Mouse (Mus musculus) gastrocnemius, adult 8-10 months (tissue): Measurements from ENCODE around the gene Tk1. TPM values are rescaled to one million over a fixed set of nuclear protein-coding genes. Genes with fewer than 3 reads are reported as not detected.
"Not testable (repeated sequence)": the region's sequence is repeated elsewhere in the genome, so short reads cannot be mapped to it uniquely, and the experiment has no call there.

Source experiments
- DNase-seq, 2 experiments: peaks; one replicate each; pipeline ENCODE4 v3.0.0; 2022; ENCODE audit warnings: low spot score in 2 of 2
- total RNA-seq, 4 experiments: library from RNA; stranded (reverse); gene quantifications; 2 replicates each; pipeline ENCODE4 v1.2.4; 2022

Tk1 gene
- total RNA-seq, 4 experiments from 2014 or later = 2.5 to 5.4 (median 4.1) TPM

DNA sequence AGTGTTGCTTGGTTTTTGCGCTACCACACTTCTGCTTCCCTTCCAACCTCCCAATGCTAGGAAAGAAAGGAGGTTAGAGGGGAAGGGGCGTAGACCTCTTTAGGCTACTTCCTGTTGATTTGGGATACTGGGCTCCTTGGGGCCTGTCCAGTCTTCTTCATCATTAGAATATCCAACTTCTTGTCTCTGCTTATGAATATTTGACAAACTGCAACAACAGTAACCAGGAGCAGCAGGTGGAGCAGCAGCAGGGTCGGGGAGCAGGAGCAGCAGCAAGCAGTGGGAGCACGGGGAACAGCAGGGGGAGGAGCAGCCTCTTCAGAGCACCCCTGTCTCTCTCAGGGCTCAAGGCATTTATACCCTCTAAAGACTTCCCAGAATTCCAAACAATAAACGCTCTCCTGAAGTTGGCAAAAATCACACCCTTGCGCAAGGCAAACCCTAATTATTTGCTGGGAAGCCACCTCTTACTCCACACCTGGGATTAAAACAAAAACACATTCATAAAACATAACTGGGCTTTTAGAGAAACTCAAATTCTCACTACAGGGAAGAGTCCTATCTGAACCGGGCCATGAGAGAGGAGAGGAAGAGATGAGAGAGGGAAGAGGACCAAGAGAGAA lies 21.8 kb upstream of the Tk1 start:
- DNase-seq = no peak

DNA sequence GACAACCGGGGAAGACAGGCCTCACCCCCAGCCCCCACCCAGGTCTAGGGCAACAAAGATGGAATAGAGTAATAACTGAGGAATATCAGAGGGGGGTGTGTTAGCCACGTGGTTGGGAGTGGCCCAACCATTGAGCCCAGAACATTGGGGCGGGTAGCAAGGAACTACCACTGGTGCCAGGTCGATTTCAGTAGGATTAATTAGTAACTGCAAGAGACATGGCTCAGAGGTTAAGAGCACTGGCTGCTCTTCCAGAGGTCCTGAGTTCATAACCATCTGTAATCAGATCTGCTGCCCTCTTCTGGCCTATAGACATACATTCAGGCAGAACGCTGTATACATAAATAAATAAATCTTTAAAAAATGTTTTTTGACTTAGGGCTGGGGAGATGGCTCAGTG lies 20.7 kb upstream of the Tk1 start:
- no peak for DNase-seq

DNA sequence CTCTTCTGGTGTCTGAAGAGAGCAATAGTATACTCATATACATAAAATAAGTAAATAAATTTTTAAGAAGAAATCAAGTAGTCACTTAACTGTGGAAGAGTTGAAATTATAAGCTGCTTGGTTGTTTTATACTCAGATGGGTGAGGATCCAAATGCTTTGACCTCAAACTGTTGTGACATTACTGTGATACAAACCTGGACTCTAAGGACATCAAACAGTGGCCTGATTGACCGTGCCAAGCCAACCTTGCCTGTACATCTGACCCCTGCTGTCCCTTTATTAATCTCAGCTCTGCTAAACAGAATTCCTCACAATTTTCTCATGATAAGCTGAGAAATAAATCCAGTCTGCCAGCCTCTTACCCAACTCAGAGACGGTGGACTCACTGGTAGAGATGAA lies 19.8 kb upstream of the Tk1 start:
- no peak for DNase-seq

DNA sequence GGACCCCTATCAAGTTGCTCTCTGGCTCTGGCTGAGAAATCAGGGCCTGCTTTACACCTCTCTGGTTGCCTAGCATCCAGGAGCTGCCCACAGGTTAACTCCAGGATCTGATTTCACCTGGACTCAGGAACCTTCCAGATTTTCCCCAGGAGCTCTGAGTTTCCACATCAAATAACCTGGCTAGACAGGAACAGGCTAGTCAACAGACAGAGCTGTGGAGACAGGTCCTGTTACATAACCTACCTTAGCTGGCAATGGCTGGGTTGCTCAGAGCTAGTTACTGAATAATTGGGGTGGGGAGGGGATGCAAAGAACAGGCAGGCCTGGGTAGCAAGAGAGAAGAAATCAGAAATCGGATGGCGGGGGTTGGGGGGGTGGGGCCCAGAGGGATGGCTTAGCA lies 19.1 kb upstream of the Tk1 start:
- no peak for DNase-seq

DNA sequence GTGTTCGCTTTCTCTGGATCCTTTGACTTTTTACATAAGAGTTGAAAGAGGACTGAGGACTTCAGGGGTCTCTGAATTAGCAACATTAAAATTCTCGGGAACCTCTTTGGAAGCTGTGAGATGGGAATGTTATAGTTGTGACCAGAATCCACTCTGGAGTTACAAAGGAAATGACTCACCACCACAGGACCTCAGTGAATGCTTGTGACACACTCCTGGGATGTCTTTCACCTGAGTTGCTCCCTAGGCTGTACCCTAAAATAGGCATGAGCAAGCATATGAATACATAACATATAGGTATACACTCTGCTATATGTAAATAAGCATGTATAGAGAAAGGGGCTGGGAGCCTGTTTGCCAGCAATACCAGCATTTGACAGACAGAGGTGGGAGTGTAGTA lies 17.5 kb upstream of the Tk1 start:
- DNase-seq = no peak

DNA sequence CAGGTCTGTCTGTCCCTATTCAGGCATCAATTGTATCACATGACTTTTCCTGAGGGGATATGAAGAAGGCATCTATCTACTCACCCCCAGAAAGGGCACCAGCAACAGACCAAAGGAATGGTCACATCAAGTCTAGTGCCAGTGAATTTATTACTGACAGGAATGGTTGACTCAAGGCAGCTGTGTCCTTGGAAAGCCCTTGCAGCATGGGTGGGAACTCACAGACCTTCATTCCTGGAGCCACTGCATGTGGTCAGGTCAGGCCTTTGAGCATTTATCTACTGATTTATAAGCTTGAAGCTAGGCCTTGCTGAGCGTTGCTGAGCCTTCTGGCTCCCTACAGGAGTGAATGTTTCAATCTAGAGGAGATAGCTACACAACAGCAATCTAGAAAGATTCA lies 15.0 kb upstream of the Tk1 start:
- no peak for DNase-seq

DNA sequence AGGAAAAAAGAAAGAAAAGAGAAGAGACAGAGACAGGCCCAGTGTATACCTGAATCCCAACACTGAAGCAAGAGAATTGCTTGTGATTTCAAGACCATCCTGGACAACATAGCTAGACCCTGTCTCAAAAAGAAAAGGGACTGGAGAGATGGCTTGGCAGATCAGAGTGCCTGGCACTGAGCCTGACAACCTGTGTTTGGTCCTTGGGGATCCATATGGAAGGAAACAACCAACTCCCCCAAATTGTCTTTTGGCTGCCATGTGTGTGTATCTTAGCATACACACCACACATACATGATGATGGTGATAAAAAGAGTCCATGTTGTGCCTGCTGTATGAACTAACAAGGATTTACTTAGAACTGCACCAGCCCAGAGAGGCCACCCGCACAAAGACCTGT lies 13.1 kb upstream of the Tk1 start:
- DNase-seq = no peak

DNA sequence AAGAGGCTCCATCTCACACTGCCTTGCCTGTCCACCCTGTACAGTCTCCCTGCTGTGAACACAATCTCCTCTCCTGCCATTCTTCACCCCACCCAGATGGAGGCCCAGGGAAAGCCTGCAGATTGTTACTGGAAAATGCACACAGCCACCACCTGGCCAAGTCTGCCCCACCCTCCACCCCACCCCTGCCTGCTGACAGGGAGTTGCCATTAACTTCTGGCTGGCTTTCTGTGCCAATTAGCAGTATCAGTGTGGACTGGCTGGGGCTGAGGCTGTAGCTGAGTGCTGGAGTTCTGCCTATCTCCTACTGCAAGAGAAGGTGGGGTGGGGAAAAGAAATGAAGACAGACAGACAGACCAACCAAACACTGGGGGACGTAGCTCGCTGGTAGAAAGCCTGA lies 12.7 kb upstream of the Tk1 start:
- no peak for DNase-seq

DNA sequence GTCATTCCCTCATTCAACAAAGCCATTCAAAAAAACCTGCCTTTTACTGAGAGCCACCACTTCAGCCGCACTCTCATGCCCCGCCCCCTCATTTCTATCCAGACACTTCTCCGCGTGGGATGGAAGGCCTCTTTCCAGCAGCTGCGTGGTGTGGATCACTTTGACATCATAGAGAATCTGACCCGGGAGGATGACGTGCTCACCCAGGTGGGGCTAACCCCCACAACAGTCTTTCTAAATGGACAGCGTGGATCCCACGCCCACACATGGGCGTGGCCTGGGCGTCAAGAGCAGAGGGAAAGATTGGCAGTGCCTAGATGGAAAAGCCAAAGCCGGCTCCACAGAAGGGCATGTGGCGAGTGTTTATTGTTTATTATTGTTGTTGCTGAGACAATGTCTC lies 10.4 kb upstream of the Tk1 start:
- DNase-seq = no peak

DNA sequence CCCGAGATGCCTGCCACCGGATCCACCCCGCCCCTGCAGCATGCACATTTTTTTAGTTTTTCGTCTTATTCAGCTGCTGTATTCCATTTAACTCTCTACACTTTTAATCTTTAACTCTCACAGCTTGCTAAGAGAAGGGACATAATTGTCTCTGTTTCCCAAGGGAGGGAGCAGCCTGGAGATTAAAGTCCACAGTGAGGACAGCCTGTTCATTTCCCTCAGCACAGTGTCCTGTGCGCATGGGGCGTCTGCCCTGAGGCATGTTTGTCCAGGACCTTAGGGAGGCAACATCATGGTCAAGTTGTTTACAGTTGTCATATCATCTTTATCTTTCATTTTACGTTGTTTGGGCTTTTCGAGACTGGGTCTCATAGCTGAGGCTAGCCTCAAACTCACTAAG lies 8.2 kb upstream of the Tk1 start:
- DNase-seq = no peak

DNA sequence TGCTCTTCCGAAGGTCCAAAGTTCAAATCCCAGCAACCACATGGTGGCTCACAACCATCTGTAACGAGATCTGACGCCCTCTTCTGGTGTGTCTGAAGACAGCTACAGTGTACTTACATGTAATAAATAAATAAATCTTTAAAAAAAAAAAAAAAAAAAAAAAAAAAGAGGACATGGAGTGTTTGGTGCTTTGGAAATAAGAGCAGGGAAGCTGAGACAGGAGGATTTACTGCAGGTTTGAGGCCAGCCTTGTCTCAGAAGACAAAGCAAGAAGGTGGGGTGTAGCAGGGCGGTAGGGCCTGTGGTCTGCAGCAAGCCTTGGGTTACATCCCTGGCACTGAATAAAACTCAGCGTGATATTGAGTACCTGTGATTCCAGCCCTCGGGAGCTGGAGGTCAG lies 7.6 kb upstream of the Tk1 start:
- DNase-seq = not testable (repeated sequence)

DNA sequence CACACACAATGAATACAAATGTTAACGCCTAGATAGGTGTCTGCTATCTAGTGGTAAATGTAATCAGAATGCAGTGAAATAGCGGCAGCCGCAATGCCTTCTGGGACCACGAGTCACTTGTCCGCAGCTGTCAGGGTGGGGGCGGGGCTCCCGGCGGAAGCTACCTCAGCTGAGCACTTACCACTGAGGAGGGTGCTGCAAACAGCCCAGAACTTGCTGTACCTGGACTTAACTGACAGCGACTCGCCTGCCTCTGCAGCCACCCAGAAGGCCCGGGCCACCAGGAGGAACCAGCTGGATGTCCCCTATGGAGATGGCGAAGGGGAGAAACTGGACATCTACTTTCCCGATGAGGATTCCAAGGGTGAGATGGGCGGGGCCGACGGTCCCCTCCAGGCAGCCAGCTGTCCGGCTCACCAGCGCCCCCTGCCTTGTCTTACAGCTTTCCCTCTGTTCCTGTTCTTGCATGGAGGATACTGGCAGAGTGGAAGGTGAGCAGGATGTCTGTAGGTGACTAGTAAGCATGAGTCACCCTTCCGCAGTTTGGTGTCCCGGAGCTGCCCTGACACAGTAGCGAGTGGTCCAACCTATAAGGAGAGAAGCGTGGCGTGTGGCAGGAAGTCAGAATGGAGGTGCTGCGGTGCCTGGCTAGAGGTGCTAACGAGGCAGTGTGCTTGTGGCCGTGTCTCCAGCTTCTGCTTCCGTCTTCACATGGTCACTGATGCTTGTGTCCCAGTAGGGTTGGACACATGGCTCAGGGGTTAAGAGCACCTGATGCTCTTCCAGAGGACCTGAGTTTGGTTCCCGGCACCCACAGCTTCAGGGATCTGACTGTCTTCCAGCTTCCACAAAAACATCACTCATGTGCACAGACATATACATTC lies 6.4 kb upstream of the Tk1 start:
- DNase-seq = peak; percentile 61 to 72

DNA sequence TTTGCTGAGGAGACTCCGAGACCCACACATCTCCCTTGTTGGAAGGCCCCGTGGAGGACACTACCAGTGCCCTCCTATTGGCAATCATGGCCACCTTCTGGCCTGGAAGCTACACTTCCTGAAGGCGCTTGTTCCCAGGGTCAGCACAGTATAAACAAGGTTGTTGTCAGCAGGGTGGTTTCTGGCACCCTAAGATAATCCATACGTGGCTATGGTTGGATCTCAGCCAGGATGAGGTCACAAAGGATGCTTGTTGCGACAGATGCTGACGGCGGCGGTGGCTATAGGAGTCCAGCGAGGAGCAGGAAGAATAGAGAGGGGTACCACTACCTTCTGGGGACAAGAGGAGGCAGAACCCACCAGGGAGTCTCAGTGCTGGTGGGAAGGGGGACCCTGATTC lies 4.5 kb upstream of the Tk1 start:
- DNase-seq = no peak

DNA sequence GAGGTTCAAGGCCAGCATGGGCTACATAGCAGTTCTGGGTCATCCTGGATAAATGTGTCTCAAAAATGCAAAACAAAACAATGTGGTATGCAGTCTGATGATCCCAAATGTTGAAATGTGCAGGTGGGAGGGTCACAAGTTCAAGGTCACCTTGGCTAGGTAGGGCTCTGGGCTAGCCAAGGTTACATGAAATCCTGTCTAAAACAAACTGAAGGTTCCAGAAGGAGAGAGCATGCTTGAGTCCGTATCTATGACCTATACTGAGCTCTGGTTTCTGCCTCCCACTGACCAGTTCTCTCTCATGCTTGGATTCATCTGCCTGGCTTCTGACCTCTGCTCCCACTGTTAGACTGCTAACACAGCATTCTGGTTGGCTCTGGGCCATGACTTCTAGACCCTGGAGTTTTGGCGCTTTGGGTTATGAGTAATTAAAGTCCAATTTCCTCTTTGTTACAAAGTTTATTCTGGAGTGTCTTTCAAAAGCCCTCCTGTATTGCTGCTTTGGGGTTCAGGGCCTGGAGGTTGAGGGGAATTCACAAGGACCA lies 3.9 kb upstream of the Tk1 start:
- no peak for DNase-seq

DNA sequence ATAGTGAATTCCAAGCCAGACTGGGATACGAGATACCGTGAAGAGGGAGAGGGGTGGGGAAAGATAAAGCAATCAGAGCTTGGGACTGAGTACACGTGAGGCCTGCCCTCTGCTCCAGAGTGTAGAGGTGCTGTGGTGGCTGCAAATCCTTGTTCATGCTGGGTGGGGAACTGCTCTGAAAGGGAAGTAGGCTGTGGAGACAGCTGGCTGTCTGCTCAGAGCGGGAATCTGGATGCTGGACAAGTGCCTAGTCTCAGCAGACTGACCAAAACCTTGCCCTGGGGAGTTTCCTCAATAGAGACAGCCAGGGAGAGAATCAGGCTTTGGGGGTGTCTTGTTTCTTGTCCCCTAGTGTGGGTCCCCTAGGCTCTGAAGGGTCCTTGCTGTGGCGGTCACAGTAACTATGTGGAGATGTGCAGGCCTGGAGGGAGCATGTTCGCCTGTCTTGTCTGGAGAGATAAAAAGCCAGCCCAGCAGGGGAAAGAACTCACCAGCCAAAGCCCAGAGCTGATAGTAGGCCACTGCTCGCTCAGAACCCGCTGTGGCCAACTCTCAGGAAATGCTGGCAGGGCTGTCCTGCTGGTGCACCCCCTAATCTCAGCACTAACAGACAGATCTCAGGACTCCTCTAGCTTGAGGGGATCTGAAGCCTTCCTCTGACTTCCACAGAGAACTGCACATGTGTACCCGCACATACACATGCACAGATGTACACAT lies 3.2 kb upstream of the Tk1 start:
- DNase-seq = no peak

DNA sequence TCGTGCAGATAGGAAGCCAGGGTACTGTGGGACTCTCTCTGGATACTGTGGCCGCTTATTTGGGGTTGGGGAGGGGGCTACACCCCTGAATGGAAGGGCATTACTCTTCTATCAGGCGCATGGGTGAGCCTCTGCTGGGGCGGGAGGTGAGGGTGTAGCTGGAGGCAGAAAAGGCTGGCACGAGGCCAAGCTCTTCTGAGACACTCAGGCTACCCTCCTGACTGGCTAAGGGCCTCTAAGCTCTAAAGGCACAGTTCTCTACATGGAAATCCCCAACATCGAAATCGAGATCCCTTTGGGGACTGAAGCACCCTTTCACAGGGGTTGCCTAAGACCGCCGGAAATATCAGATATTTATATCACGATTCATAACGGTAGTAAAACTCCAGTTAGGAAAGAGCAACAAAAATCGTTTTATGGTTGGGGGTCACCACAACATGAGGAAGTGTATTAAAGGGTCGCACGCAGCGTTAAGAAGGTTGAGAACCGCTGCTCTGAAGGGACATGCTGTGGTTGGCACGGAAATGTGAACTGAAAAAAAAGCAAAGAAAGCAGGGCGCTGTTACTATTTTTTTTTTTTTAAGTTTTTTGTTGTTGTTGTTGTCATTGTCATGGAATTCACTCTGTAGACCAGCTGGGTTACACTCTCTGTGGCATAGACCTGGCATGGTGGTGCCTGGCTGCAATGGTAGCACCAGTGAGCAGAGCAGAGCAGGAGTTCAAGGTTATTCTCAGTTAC lies 2.4 kb upstream of the Tk1 start:
- DNase-seq = no peak

DNA sequence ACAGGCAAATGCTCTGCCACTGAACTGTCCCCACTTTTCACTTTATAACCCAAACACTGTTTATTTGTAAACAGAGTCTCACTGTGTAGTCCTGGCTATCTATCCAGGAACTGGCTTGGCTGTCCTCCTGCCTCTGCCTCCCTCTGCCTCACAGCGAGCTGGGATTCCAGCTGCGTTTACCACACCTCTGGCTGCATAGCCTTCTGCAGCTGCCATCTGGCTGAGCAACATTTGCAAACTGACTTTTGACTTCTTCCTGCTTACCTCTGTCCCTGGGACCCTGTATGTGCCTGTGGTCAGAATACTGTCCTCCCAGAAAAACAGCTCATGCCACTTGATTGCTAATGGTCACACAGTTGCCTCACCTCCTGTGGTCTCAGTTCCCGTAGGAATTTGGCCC lies 1.5 kb upstream of the Tk1 start:
- DNase-seq = no peak

DNA sequence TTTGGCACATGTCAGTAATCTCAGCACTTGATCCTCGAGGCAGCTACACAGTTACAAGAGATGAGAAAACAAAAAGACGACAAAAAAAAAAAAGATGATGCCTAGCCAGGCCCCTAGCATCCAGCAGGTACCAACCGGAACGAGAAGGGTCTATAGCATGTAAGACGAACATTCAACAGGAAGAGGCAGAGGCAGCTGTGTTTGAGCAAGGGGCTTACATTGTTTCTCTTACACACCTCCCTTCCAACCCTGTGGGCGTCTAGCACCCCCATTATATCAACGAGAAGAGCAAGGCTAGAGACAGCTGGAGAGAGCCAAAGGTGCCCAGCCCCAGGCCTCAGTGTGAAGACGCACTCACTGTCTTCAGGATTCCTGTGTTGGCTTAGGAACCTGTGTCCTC lies 1.0 kb upstream of the Tk1 start:
- no peak for DNase-seq

DNA sequence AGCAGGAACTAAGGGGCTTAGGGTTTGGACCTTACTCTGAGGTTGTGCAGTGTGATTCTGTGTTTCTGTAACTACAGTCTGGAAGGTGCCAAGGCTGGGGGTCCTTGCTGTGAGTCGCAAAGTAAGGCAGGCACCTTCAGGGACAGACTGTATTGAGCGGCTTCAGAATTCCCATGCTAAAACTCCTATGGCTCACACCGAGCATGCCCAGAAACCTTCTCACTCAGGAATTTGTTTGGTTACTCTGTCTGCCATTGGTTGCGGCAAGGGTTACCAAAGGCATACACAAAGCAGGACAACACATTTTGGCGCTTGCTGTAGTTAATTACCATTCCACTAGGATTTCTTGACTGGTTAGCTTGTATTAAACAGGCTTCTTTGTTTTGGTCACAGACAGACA lies 272 bp upstream of the Tk1 start:
- DNase-seq = no peak

DNA sequence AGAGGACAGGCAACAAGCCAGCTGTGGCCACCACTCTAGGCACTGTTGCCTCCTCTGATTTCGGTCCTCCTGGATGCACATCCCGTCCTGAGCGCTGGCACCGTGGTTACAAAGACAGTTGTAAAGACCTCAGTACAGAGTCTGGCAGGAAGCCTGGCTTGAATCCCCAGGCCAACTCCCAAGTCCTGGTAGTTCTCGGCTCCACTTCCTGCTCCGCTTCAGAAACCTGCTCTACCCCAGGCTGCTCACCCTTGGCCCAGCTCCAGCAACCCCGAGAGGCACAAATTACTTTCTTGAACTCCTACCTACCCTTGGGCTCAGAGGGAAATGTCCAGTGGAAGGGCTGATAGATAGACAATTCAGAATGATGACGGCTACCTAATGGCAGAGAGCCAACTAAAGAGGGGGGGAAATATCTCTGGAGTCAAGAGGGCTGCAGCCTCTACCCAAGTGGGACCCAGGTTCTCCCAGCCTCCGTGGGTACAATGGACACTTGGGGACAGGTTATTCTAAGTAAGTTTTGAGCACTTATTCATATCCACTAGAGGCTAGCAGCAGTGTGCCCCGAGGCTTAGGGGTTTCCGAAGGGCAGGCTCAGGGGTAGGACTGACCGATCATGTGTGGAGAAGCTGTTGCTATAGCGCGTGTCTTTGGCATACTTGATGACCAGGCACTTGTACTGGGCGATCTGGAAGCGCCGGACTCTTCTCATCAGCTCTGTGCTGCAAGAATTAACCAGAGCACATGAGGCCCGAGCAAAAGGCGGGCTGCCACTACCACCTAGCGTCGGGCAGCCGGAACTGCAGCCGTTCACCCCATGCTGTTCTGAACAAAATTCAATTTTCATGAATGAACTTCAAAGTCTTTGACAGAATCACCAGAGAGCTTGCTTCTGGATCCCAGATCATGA lies 1.6 kb downstream of the Tk1 start:
- peak; percentile 70 to 72 for DNase-seq

DNA sequence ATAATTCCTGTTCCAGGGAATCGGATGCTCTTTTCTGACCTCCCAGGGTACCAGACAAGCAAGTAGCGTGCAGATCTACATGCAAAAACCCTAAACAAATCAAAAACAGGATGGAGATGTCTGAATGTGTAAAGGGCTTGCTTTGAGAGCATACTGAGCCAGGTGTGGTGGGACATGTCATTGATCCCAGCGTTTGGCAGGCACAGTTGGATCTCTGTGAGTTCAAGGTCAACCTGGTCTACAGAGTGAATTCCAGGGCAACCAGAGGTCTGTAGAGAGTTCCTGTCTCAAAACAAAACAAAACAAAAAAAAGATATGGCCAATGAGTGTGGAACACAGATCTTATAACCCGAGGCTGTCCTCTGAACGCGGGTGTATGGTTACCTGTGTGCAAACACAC lies 2.5 kb downstream of the Tk1 start:
- no peak for DNase-seq
